Mouse (Mus musculus) hindbrain, embryonic 11.5 days (tissue): ENCODE data around the gene Actl9. TPM values are rescaled to one million over a fixed set of nuclear protein-coding genes. Genes with fewer than 3 reads are reported as not detected.

Experiments used
- ATAC-seq: fragments of 200-750 bp; cut with Nextera tagmentation; 2 replicates; pipeline ENCODE4 v1.8.0; 2017; ENCODE audit warnings: mild to moderate bottlenecking, moderate TSS enrichment, moderate library complexity; ENCODE audit not compliant: low FRiP score
- DNase-seq: peaks from one replicate; pipeline ENCODE4 v3.0.0-alpha.2; 2015; ENCODE audit warnings: low spot score
- H3K27ac ChIP-seq: fragments of 300-500 bp; sonication (generic); 2 replicates; pipeline ENCODE4 v1.5.1; 2014; ENCODE audit warnings: mild to moderate bottlenecking, low read depth, low read length
- H3K27me3 ChIP-seq: fragments of 300-500 bp; sonication (generic); 2 replicates; pipeline ENCODE4 v1.6.1; 2014; ENCODE audit warnings: mild to moderate bottlenecking, low read length, moderate library complexity, mixed read lengths; ENCODE audit not compliant: control insufficient read depth, insufficient read depth
- H3K36me3 ChIP-seq: fragments of 300-500 bp; sonication (generic); 2 replicates; pipeline ENCODE4 v1.6.1; 2014; ENCODE audit warnings: mild to moderate bottlenecking, low read length, moderate library complexity, mixed read lengths; ENCODE audit not compliant: control insufficient read depth, insufficient read depth
- H3K4me1 ChIP-seq: fragments of 300-500 bp; sonication (generic); replicated peaks from 2 replicates; pipeline ENCODE4 v1.6.1; 2014; ENCODE audit warnings: low read length, mixed read lengths; ENCODE audit not compliant: control insufficient read depth, insufficient read depth
- H3K4me2 ChIP-seq: fragments of 300-500 bp; sonication (generic); replicated peaks from 2 replicates; pipeline ENCODE4 v1.6.1; 2014; ENCODE audit warnings: mild to moderate bottlenecking, low read depth, low read length
- H3K4me3 ChIP-seq: fragments of 300-500 bp; sonication (generic); 2 replicates; pipeline ENCODE4 v1.5.1; 2014; ENCODE audit warnings: low read depth, low read length
- H3K9ac ChIP-seq: fragments of 300-500 bp; sonication (generic); 2 replicates; pipeline ENCODE4 v1.6.1; 2014; ENCODE audit warnings: low read depth, low read length
- H3K9me3 ChIP-seq: fragments of 300-500 bp; sonication (generic); 2 replicates; pipeline ENCODE4 v1.6.1; 2016; ENCODE audit warnings: low read length; ENCODE audit not compliant: control insufficient read depth
- WGBS: fragments of 180-500 bp; shearing (Covaris S2); extraction: QIAGEN DNeasy Blood & Tissue Kit; methylation state at CpG from one replicate; pipeline ENCODE4 v1.1.7; 2014; 5-methylcytosine and 5-hydroxymethylcytosine counted together
- polyA plus RNA-seq: library from polyadenylated mRNA; unstranded; fragments of >200 nt; fragmentation: Nextera tagmentation; extraction: Ambion mirVana; gene quantifications from 2 replicates; pipeline ENCODE4 v1.2.1, GENCODE M21; 2014

Gene Actl9
- polyA plus RNA-seq, 1 experiment from 2014 or later: not detected

- no peak overlapping the region for H3K4me3 ChIP-seq
- WGBS: 67% methylated on average over 6 of the region's 6 CpGs
- H3K4me1 ChIP-seq: no peaks in the 10 kb centered on the region
- no peak overlapping the region for H3K27ac ChIP-seq
- no peak overlapping the region for H3K9ac ChIP-seq
- no peak overlapping the region for H3K4me2 ChIP-seq
- ATAC-seq: no peak
- no peaks in the 10 kb centered on the region for H3K9me3 ChIP-seq
- no peak for DNase-seq
- H3K36me3 ChIP-seq: no peaks in the 10 kb centered on the region
- no peaks in the 10 kb centered on the region for H3K27me3 ChIP-seq
These were observed 38.5 kb downstream of the Actl9 start for GRCm38 (mm10) chr17:33471206-33471605.

Other genes starting within 250 kb of the Actl9 start
- not detected in 2 replicates for gene Olfr239, start 241.6 kb upstream of the Actl9 start, polyA plus RNA-seq
- 0.06 TPM in 1 of 2 replicates, not detected in the other for gene Olfr1564, start 211.2 kb upstream of the Actl9 start, polyA plus RNA-seq
- 18.9 and 20.7 TPM in 2 replicates for gene Zfp955a, start 177.8 kb upstream of the Actl9 start, polyA plus RNA-seq
- gene Olfr63, start 168.2 kb upstream of the Actl9 start, polyA plus RNA-seq: 0.03 and 0.05 TPM in 2 replicates
- 9.8 and 10.4 TPM in 2 replicates for gene Zfp955b, start 143.4 kb upstream of the Actl9 start, polyA plus RNA-seq
- gene Zfp81, start 74.0 kb upstream of the Actl9 start, polyA plus RNA-seq: 15.6 and 18.5 TPM in 2 replicates
- 21.6 and 23.7 TPM in 2 replicates for gene Zfp101, start 38.3 kb upstream of the Actl9 start, polyA plus RNA-seq
- 29.2 and 36.6 TPM in 2 replicates for gene Adamts10, start 91.3 kb downstream of the Actl9 start, polyA plus RNA-seq
- 1.6 and 3.0 TPM in 2 replicates for gene Myo1f, start 122.8 kb downstream of the Actl9 start, polyA plus RNA-seq
- 66.0 and 67.1 TPM in 2 replicates for gene Zfp414, start 196.2 kb downstream of the Actl9 start, polyA plus RNA-seq
- gene Pram1, start 205.2 kb downstream of the Actl9 start, polyA plus RNA-seq: 0.46 and 0.71 TPM in 2 replicates